Mouse (Mus musculus) brain, embryonic 14.5 days (tissue): ENCODE data around the gene Ccno.

Experiments used
- CTCF ChIP-seq: fragments of 200-500 bp; IDR thresholded peaks from 2 replicates; pipeline ENCODE4 v1.5.1; 2012; ENCODE audit warnings: inconsistent platforms, mild to moderate bottlenecking, moderate library complexity, borderline replicate concordance; ENCODE audit not compliant: insufficient read depth, insufficient read length; ENCODE audit errors: extremely low read depth
- POLR2A ChIP-seq: fragments of 200-500 bp; IDR thresholded peaks from 2 replicates; pipeline ENCODE4 v1.6.1; 2012; ENCODE audit warnings: mild to moderate bottlenecking, inconsistent platforms, borderline replicate concordance; ENCODE audit not compliant: poor library complexity, insufficient read depth, insufficient read length, severe bottlenecking; ENCODE audit errors: extremely low read depth

- no peak for TF ChIP-seq POLR2A
- no peak for TF ChIP-seq CTCF
Measured at GRCm38 (mm10) chr13:112998427-112999201, 11.0 kb downstream of the Ccno start.
